Mouse (Mus musculus) frontal cortex, postnatal 36 days (tissue): Measurements from ENCODE around the gene Xpnpep2.

ENCODE experiments used
- DNase-seq, 2 experiments: peaks; one replicate each; pipeline ENCODE4 v3.0.0; 2022; ENCODE audit warnings: low spot score in 2 of 2

Gene Xpnpep2

GRCm38 (mm10) chrX:48124132-48125071 is 15.9 kb downstream of the Xpnpep2 start:
- peak; percentile 47 to 61 for DNase-seq

- DNase-seq, result no peak
Measured at GRCm38 (mm10) chrX:48126903-48127476, 18.5 kb downstream of the Xpnpep2 start.

GRCm38 (mm10) chrX:48127502-48128218 is 19.1 kb downstream of the Xpnpep2 start:
- DNase-seq, result no peak

GRCm38 (mm10) chrX:48129167-48129566 is 20.6 kb downstream of the Xpnpep2 start:
- DNase-seq, result no peak

GRCm38 (mm10) chrX:48136935-48137334 is 28.4 kb downstream of the Xpnpep2 start:
- no peak for DNase-seq

- no peak for DNase-seq
Measured at GRCm38 (mm10) chrX:48138011-48138410, 29.5 kb downstream of the Xpnpep2 start.

- no peak for DNase-seq
Measured at GRCm38 (mm10) chrX:48138539-48139275, 30.2 kb downstream of the Xpnpep2 start.

- no peak for DNase-seq
Measured at GRCm38 (mm10) chrX:48139368-48140285, 31.1 kb downstream of the Xpnpep2 start.

- no peak for DNase-seq
Measured at GRCm38 (mm10) chrX:48140286-48140877, 31.9 kb downstream of the Xpnpep2 start.

GRCm38 (mm10) chrX:48141481-48141880 is 33.0 kb downstream of the Xpnpep2 start:
- DNase-seq, result no peak

- DNase-seq, result no peak
Measured at GRCm38 (mm10) chrX:48143415-48144335, 35.1 kb downstream of the Xpnpep2 start.

GRCm38 (mm10) chrX:48146262-48146661 is 37.7 kb downstream of the Xpnpep2 start, which contains the start of gene Sash3:
Gene Sash3, plus strand, starts transcription at chrX:48146436.
- DNase-seq, result no peak

GRCm38 (mm10) chrX:48147226-48147625 is 38.7 kb downstream of the Xpnpep2 start:
- DNase-seq, result no peak

GRCm38 (mm10) chrX:48147741-48148186 is 39.2 kb downstream of the Xpnpep2 start:
- DNase-seq, result no peak

GRCm38 (mm10) chrX:48152106-48152505 is 43.6 kb downstream of the Xpnpep2 start:
- DNase-seq, result no peak

GRCm38 (mm10) chrX:48153414-48153813 is 44.9 kb downstream of the Xpnpep2 start:
- no peak for DNase-seq

GRCm38 (mm10) chrX:48153949-48154348 is 45.4 kb downstream of the Xpnpep2 start:
- no peak for DNase-seq

- DNase-seq, result no peak
Measured at GRCm38 (mm10) chrX:48155489-48155888, 47.0 kb downstream of the Xpnpep2 start.

- no peak for DNase-seq
Measured at GRCm38 (mm10) chrX:48157396-48157795, 48.9 kb downstream of the Xpnpep2 start.
